Mouse (Mus musculus) thymus, adult 2 months (tissue): ENCODE data around the gene Antxr1. TPM values are rescaled to one million over a fixed set of nuclear protein-coding genes. Genes with fewer than 3 reads are reported as not detected.

Experiments used
- DNase-seq: peaks from one replicate; pipeline ENCODE4 v3.0.0; 2021
- H3K27ac ChIP-seq: fragments of 200-500 bp; 2 replicates; pipeline ENCODE4 v1.5.1; 2012; ENCODE audit warnings: low read length, control low read depth; ENCODE audit not compliant: control insufficient read depth, insufficient read depth
- H3K27me3 ChIP-seq: fragments of 200-500 bp; 2 replicates; pipeline ENCODE4 v1.6.1; 2012; ENCODE audit warnings: mild to moderate bottlenecking, low read length, moderate library complexity, mixed read lengths; ENCODE audit not compliant: control insufficient read depth, insufficient read depth
- H3K36me3 ChIP-seq: fragments of 200-500 bp; 2 replicates; pipeline ENCODE4 v1.6.1; 2012; ENCODE audit warnings: mild to moderate bottlenecking, low read length, moderate library complexity; ENCODE audit not compliant: control insufficient read depth, insufficient read depth
- H3K4me1 ChIP-seq: fragments of 200-500 bp; replicated peaks from 2 replicates; pipeline ENCODE4 v1.6.1; 2012; ENCODE audit warnings: low read length; ENCODE audit not compliant: control insufficient read depth, insufficient read depth
- H3K4me3 ChIP-seq: fragments of 200-500 bp; 2 replicates; pipeline ENCODE4 v1.5.1; 2012; ENCODE audit warnings: mild to moderate bottlenecking, low read length, control low read depth, moderate library complexity; ENCODE audit not compliant: control insufficient read depth, insufficient read depth
- CTCF ChIP-seq: fragments of 200-500 bp; IDR thresholded peaks from 2 replicates; pipeline ENCODE4 v1.5.1; 2012; ENCODE audit warnings: mild to moderate bottlenecking, control low read depth, low read length, moderate library complexity, borderline replicate concordance; ENCODE audit not compliant: control insufficient read depth, poor library complexity, insufficient read depth; ENCODE audit errors: extremely low read depth
- POLR2A ChIP-seq: fragments of 200-500 bp; IDR thresholded peaks from 2 replicates; pipeline ENCODE4 v1.6.1; 2012; ENCODE audit warnings: mild to moderate bottlenecking, low read length, control low read depth, moderate library complexity; ENCODE audit not compliant: control insufficient read depth, poor library complexity, insufficient read depth; ENCODE audit errors: extremely low read depth
- WGBS: fragments of 180-500 bp; shearing (Covaris S2); methylation state at CpG from one replicate; pipeline ENCODE4 v1.1.7; 2018; 5-methylcytosine and 5-hydroxymethylcytosine counted together
- polyA plus RNA-seq: library from polyadenylated mRNA; depleted of rRNA; stranded (reverse); fragments of >200 nt; gene quantifications from 2 replicates; pipeline ENCODE4 v1.2.3, GENCODE M21; 2012

Gene Antxr1
- polyA plus RNA-seq, 1 experiment, result 3.7 TPM

- Histone ChIP-seq H3K4me1 (peaks cover 12% of the 10 kb centered on the region), H3K27me3 (no peaks in the 10 kb centered on the region), H3K27ac (no peak overlapping the region), H3K36me3 (no peaks in the 10 kb centered on the region), H3K4me3 (no peak overlapping the region)
- no peak for TF ChIP-seq POLR2A
- no peak for TF ChIP-seq CTCF
- DNase-seq, result no peak
- WGBS, result 27% methylated on average over 8 of the region's 8 CpGs
These were observed 205.8 kb downstream of the Antxr1 start for GRCm38 (mm10) chr6:87129861-87130260.

GRCm38 (mm10) chr6:87127049-87127753 lies 208.4 kb downstream of the Antxr1 start:
- no peak overlapping the region for H3K27ac ChIP-seq

GRCm38 (mm10) chr6:87123973-87124372 lies 211.6 kb downstream of the Antxr1 start:
- WGBS, result 92% methylated on average over 4 of the region's 4 CpGs
- no peak for DNase-seq
- Histone ChIP-seq H3K27me3 (no peaks in the 10 kb centered on the region), H3K27ac (no peak overlapping the region), H3K36me3 (no peaks in the 10 kb centered on the region), H3K4me3 (no peak overlapping the region), H3K4me1 (peaks cover 9% of the 10 kb centered on the region)
- no peak for TF ChIP-seq POLR2A
- no peak for TF ChIP-seq CTCF

More at GRCm38 (mm10) chr6:87127049-87127753, 208.4 kb downstream of the Antxr1 start:
- WGBS, result 73% methylated on average over 8 of the region's 8 CpGs
- H3K4me3 ChIP-seq, result no peak overlapping the region
- TF ChIP-seq CTCF (no peak), POLR2A (no peak)
- H3K4me1 ChIP-seq, result peaks cover 12% of the 10 kb centered on the region
- H3K27me3 ChIP-seq, result no peaks in the 10 kb centered on the region
- no peak for DNase-seq
- H3K36me3 ChIP-seq, result no peaks in the 10 kb centered on the region

- DNase-seq, result no peak
- Histone ChIP-seq H3K27me3 (no peaks in the 10 kb centered on the region), H3K27ac (no peak overlapping the region), H3K4me3 (no peak overlapping the region), H3K4me1 (peaks cover 9% of the 10 kb centered on the region), H3K36me3 (no peaks in the 10 kb centered on the region)
- TF ChIP-seq CTCF, result no peak
- 95% methylated on average over 6 of the region's 6 CpGs for WGBS
These were observed 212.2 kb downstream of the Antxr1 start for GRCm38 (mm10) chr6:87123406-87123805.

GRCm38 (mm10) chr6:87121961-87122360 lies 213.7 kb downstream of the Antxr1 start:
- Histone ChIP-seq H3K4me1 (peaks cover 9% of the 10 kb centered on the region), H3K27me3 (no peaks in the 10 kb centered on the region), H3K4me3 (no peak overlapping the region), H3K36me3 (no peaks in the 10 kb centered on the region), H3K27ac (no peak overlapping the region)
- no peak for TF ChIP-seq POLR2A
- no peak for TF ChIP-seq CTCF
- WGBS, result 84% methylated on average over 7 of the region's 7 CpGs
- DNase-seq, result no peak

GRCm38 (mm10) chr6:87120661-87121060 lies 215.0 kb downstream of the Antxr1 start:
- Histone ChIP-seq H3K36me3 (no peaks in the 10 kb centered on the region), H3K4me3 (no peak overlapping the region), H3K4me1 (peaks cover 9% of the 10 kb centered on the region), H3K27ac (no peak overlapping the region), H3K27me3 (no peaks in the 10 kb centered on the region)
- WGBS, result 96% methylated on average over 6 of the region's 6 CpGs
- no peak for TF ChIP-seq POLR2A
- peak; percentile 57; the same call in 1 of the 2 replicates for TF ChIP-seq CTCF
- no peak for DNase-seq
